Mouse (Mus musculus) heart, embryonic 10.5 days (tissue): ENCODE results near the gene Slc35c1. TPM values are rescaled to one million over a fixed set of nuclear protein-coding genes. Genes with fewer than 3 reads are reported as not detected.

Experiments used
- DNase-seq: peaks from one replicate; pipeline ENCODE4 v3.0.0-alpha.2; 2017; ENCODE audit warnings: low spot score
- H3K27ac ChIP-seq: fragments of 300-500 bp; sonication (generic); 2 replicates; pipeline ENCODE4 v1.5.1; 2016; ENCODE audit warnings: mild to moderate bottlenecking
- H3K27me3 ChIP-seq: fragments of 300-500 bp; sonication (generic); 2 replicates; pipeline ENCODE4 v1.6.1; 2016; ENCODE audit warnings: mild to moderate bottlenecking; ENCODE audit not compliant: poor library complexity, insufficient read depth, severe bottlenecking
- H3K36me3 ChIP-seq: fragments of 300-500 bp; sonication (generic); 2 replicates; pipeline ENCODE4 v1.6.1; 2016; ENCODE audit warnings: mild to moderate bottlenecking, moderate library complexity
- H3K4me1 ChIP-seq: fragments of 300-500 bp; sonication (generic); 2 replicates; pipeline ENCODE4 v1.6.1; 2016; ENCODE audit warnings: mild to moderate bottlenecking
- H3K4me3 ChIP-seq: fragments of 300-500 bp; sonication (generic); 2 replicates; pipeline ENCODE4 v1.5.1; 2016; ENCODE audit warnings: mild to moderate bottlenecking, moderate library complexity
- H3K9me3 ChIP-seq: fragments of 300-500 bp; sonication (generic); 2 replicates; pipeline ENCODE4 v1.6.1; 2016; ENCODE audit warnings: mild to moderate bottlenecking, moderate library complexity
- WGBS: fragments of 180-500 bp; shearing (Covaris S2); methylation state at CpG from one replicate; pipeline ENCODE4 v1.1.7; 2016; 5-methylcytosine and 5-hydroxymethylcytosine counted together
- polyA plus RNA-seq: library from polyadenylated mRNA; unstranded; fragments of >200 nt; fragmentation: Nextera tagmentation; extraction: Ambion mirVana; gene quantifications from 2 replicates; pipeline ENCODE4 v1.2.1, GENCODE M21; 2016

Slc35c1 gene
- polyA plus RNA-seq, 1 experiment from 2014 or later = 14.9 TPM

DNA sequence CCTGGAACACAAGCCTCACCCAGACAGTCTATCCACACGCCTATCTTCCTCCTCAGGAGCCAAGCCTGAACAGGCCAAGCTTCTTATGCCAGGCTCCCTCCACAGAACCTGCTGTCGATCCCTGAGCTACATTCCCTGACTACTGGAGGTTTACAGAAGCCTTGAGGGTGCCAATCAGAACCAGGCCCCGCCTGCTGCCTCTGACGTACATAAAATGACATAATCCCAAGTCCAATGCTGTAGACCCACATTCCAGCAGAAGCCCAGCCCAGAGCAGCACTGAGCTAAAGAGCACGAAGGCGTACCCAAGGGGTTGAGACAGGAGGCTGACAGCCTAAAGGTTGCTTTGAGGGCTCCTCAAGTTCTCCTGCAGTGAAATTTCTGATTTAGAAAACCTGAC lies 32.5 kb downstream of the Slc35c1 start:
- Histone ChIP-seq H3K9me3 (no peaks in the 10 kb centered on the region), H3K4me3 (no peak overlapping the region), H3K27ac (peak overlapping the region; percentile 49; the same call in 1 of the 2 replicates), H3K4me1 (peaks cover 86% of the 10 kb centered on the region), H3K36me3 (peaks cover 25% of the 10 kb centered on the region), H3K27me3 (no peaks in the 10 kb centered on the region)
- WGBS = 49% methylated on average over 6 of the region's 6 CpGs
- no peak for DNase-seq

DNA sequence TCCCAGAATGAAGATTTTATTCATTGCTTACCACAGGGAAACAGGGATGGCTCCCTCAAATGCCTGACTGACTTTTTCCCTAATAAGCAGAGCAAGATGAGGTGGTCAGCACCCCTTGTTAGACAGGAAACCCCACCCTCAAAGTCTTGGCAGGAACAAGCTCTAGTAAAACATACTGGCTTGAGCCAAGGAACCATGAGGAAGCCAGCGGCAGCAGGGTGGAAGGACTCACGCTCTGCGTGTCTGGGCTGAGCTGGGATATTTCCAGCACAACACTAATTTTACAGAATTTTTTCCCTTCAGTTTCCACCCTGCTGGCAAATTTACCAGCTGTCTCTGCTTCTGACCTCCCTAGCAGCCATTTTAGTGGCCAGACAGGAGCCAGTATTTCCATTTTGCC lies 33.9 kb downstream of the Slc35c1 start:
- no peak for DNase-seq
- H3K4me1 ChIP-seq = peaks cover 77% of the 10 kb centered on the region
- H3K4me3 ChIP-seq = no peak overlapping the region
- no peaks in the 10 kb centered on the region for H3K27me3 ChIP-seq
- peak overlapping the region; percentile 22; the same call in 1 of the 2 replicates for H3K27ac ChIP-seq
- H3K36me3 ChIP-seq = peaks cover 38% of the 10 kb centered on the region
- WGBS = 90% methylated on average over 3 of the region's 3 CpGs
- no peaks in the 10 kb centered on the region for H3K9me3 ChIP-seq

DNA sequence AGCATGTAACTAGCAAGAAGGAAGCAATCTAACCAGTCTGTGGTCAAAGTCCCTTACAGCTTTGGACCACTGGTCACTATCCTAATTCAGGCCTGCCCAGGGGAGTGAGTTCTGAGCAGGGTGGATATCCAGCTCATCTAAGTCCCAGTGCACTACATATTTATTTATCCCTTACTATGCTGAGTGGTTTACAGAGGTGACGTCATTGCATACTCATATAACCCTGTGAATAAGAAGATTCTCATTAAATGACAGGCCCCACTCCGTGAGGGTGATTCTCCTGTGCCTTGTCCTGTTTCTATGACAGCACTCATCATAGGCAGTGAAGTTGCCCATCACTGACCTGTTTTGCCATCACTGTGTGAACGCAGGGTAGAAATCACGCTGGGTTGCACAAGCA lies 35.0 kb downstream of the Slc35c1 start:
- H3K36me3 ChIP-seq = peaks cover 49% of the 10 kb centered on the region
- H3K4me1 ChIP-seq = peaks cover 70% of the 10 kb centered on the region
- DNase-seq = no peak
- no peaks in the 10 kb centered on the region for H3K27me3 ChIP-seq
- peak overlapping the region; percentile 62; the same call in 1 of the 2 replicates for H3K27ac ChIP-seq
- WGBS = 92% methylated on average over 4 of the region's 4 CpGs
- H3K9me3 ChIP-seq = no peaks in the 10 kb centered on the region
- H3K4me3 ChIP-seq = no peak overlapping the region

- Histone ChIP-seq H3K4me3 (no peak overlapping the region), H3K36me3 (peaks cover 56% of the 10 kb centered on the region), H3K4me1 (peaks cover 67% of the 10 kb centered on the region), H3K27me3 (no peaks in the 10 kb centered on the region), H3K27ac (peak overlapping the region; percentile 81), H3K9me3 (no peaks in the 10 kb centered on the region)
- DNase-seq = no peak
- WGBS = 71% methylated on average over 9 of the region's 9 CpGs
Measured at GRCm38 (mm10) chr2:92424462-92425308, 35.7 kb downstream of the Slc35c1 start.

DNA sequence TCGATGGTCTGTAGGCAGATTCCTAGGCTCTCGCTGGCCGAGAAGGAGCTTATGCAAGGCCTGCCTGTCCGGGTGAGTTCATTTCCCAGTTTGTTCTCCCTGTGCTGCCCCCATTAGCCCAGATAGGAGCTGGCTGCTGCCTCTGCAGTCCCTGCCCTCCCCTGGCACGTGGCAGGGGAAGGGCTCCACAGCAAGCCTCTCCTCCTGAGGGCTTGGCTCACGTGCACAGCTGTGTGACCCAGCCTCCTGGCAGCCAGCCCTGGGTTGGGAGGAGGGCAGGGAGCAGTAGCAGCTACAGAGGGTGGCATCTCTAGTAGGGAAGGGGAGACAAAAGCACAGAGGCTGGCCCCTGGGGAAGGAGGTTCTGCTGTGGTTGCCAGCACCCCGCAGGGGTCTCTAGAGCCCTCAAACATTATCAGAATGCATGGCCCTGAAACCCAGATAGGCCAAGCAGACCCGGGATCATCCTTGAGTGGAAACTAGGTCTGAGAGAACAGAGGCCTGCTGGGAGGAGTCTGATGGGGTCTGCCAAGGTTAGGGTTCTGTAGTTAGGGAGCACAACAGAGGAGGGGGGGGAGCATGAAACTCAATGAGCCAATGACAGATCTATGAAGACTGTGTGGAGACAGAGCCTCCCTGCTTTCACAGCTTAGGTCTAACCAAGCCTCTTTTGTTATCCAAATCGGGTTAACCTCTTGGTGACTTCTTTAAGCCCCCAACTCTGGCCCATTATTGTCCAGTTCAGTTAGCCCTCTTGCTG lies 36.5 kb downstream of the Slc35c1 start:
- 84% methylated on average over 9 of the region's 9 CpGs for WGBS
- Histone ChIP-seq H3K27me3 (no peaks in the 10 kb centered on the region), H3K27ac (peak overlapping the region; percentile 81), H3K36me3 (peaks cover 61% of the 10 kb centered on the region), H3K9me3 (no peaks in the 10 kb centered on the region), H3K4me1 (peaks cover 59% of the 10 kb centered on the region), H3K4me3 (no peak overlapping the region)
- DNase-seq = no peak

DNA sequence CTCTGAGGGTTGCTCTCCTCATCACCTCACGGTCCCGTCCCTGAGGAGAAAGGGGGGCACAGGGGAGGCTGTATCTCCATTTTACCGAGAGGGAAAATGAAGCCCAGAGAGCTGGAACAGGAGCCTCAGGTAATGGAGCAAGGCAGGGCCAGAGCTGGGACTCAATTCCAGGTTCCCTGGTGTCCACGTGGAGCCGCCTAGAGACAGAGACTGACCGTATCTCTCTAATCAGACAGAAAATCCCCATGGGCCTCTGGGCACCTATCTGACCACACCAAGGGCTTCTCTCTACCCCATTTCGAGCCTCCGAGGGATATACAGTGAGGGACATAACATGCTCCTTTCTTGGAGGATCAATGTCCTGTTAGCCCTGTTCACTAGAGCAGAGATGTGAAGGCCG lies 37.2 kb downstream of the Slc35c1 start:
- no peak for DNase-seq
- H3K36me3 ChIP-seq = peaks cover 67% of the 10 kb centered on the region
- 90% methylated on average over 9 of the region's 9 CpGs for WGBS

DNA sequence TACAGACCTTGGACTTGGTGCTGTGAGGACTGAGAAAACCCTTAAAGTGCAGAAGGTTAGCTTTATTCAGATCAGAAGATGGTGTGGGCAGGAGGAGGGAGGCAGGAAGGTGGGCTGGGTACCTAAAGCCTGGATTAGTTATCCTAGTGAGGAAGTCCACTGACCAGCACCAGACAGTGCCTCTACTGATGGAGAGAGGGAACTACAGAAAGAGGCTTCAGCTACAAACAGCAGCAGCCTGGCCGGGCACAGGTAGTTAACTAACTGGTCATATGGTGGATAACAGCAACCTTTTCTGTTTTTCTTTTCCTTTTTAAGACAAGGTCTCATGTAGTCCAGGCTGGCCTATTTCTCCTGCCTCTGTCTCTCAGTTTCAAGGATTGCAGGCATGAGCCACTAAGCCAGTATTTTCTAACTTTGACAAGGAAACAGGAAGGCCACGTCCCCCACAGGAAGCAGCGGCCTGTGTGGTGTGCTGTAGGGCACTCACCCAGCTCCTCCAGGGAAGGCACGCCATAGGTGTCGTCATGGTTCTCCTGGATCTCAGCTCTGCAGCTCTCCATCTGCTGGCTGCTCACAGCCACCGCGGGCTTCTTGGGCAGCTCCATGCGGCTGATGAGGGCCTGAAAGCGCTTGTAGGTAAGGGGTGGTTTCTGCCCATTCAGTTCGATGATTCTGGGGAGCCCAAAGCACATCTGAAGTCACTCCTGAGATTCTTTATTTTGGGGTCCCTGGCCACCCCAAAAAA lies 37.8 kb downstream of the Slc35c1 start:
- Histone ChIP-seq H3K4me1 (peaks cover 46% of the 10 kb centered on the region), H3K4me3 (no peak overlapping the region), H3K27ac (no peak overlapping the region), H3K9me3 (no peaks in the 10 kb centered on the region), H3K36me3 (peaks cover 73% of the 10 kb centered on the region), H3K27me3 (no peaks in the 10 kb centered on the region)
- WGBS = 69% methylated on average over 10 of the region's 10 CpGs
- no peak for DNase-seq

More for the DNA sequence above, 37.2 kb downstream of the Slc35c1 start:
- Histone ChIP-seq H3K9me3 (no peaks in the 10 kb centered on the region), H3K27ac (peak overlapping the region; percentile 81; the same call in 1 of the 2 replicates), H3K4me1 (peaks cover 52% of the 10 kb centered on the region), H3K27me3 (no peaks in the 10 kb centered on the region), H3K4me3 (no peak overlapping the region)

GRCm38 (mm10) chr2:92421723-92422387 lies 38.5 kb downstream of the Slc35c1 start:
- WGBS = 89% methylated on average over 7 of the region's 7 CpGs
- Histone ChIP-seq H3K36me3 (peaks cover 79% of the 10 kb centered on the region), H3K27me3 (no peaks in the 10 kb centered on the region), H3K9me3 (no peaks in the 10 kb centered on the region), H3K4me1 (peaks cover 40% of the 10 kb centered on the region), H3K4me3 (no peak overlapping the region), H3K27ac (no peak overlapping the region)
- no peak for DNase-seq

DNA sequence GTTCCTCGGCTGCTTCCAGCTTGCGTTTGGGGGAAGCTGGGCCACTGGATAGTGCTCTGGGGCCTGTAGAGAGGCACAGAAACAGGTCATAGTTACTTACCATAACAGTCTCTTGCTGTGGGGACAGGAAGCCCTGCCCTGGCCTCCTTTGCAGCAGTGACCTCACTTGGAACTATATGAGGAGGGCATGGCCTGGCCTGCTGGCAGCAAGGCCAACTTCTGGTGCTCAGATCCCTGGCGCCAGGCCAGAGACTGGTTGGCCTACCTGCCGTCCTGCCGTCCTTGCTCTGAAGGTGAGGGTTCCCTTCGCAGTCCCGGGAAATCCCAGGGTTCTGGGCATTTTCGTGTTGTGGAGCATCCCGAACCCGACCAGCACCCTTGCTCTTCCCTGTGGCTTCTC lies 48.6 kb downstream of the Slc35c1 start:
- H3K27me3 ChIP-seq = no peaks in the 10 kb centered on the region
- no peaks in the 10 kb centered on the region for H3K9me3 ChIP-seq
- peaks cover 94% of the 10 kb centered on the region for H3K36me3 ChIP-seq
- no peaks in the 10 kb centered on the region for H3K4me1 ChIP-seq
- 88% methylated on average over 10 of the region's 10 CpGs for WGBS
- no peak overlapping the region for H3K4me3 ChIP-seq
- no peak for DNase-seq
- no peak overlapping the region for H3K27ac ChIP-seq

DNA sequence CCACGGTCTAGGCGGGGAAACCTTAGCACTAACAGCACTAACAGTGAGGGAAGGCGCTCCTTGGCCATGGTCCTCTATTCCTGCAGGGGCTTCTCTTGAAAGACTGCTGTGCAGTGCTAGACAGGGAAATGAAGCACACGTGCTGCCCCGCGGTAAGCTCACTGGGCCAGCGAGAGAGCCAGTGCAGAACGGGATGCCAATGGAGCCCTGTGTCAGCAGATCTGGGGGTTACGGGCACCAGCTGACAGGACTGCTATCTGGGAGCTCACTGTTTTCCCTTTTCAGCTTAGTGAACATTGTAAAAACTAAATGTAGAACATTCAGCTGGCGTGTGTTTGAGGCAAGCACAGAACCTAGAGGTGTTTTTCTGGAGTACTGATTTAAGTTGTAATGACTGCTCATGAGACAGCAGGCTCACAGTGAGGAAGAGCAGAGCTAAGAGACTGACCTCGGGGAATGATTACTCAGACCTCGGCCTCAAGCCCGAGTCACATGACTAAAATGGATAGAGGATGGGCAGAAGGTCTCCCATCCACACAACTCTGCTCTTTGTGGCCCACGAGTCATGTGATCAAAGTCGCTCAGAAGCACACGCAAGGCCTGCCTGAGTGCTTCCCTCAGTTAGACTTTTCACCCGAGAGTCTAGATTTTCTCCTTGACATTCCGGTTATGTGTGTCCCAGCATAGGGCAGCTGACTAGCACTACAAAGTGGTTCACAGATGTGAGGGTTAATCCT lies 51.9 kb downstream of the Slc35c1 start:
- WGBS = 89% methylated on average over 18 of the region's 18 CpGs
- H3K4me1 ChIP-seq = peaks cover 4% of the 10 kb centered on the region
- peaks cover 92% of the 10 kb centered on the region for H3K36me3 ChIP-seq
- no peaks in the 10 kb centered on the region for H3K9me3 ChIP-seq
- no peak for DNase-seq
- H3K4me3 ChIP-seq = no peak overlapping the region
- no peak overlapping the region for H3K27ac ChIP-seq
- H3K27me3 ChIP-seq = no peaks in the 10 kb centered on the region

- H3K36me3 ChIP-seq = peaks cover 65% of the 10 kb centered on the region
- DNase-seq = no peak
- WGBS = 93% methylated on average over 7 of the region's 7 CpGs
- no peak overlapping the region for H3K4me3 ChIP-seq
- H3K27ac ChIP-seq = no peak overlapping the region
- no peaks in the 10 kb centered on the region for H3K9me3 ChIP-seq
- peaks cover 15% of the 10 kb centered on the region for H3K27me3 ChIP-seq
- H3K4me1 ChIP-seq = peaks cover 10% of the 10 kb centered on the region
Measured at GRCm38 (mm10) chr2:92405687-92406086, 54.7 kb downstream of the Slc35c1 start.

DNA sequence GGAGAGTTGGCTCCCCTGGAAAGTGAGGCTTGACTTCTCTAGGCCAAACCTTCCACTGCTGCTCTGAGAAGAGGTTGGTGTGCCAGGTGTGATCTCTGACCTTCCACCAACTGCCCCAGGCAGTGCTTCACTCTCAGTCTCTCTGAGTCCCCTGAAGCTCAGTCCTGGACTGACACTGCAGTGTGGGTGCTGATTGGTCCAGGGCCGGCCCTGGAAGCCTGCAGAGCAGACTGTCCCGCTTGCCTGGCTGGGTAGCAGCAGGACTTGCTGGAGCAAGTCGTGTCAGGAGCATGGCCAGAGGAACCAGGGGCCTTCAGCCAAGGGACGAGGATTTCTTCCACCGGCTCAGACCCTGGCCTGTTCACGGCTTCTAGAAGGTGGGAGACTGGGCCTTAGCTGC lies 55.6 kb downstream of the Slc35c1 start:
- Histone ChIP-seq H3K9me3 (no peaks in the 10 kb centered on the region), H3K4me1 (peaks cover 12% of the 10 kb centered on the region), H3K27ac (no peak overlapping the region), H3K36me3 (peaks cover 56% of the 10 kb centered on the region), H3K27me3 (peaks cover 24% of the 10 kb centered on the region), H3K4me3 (no peak overlapping the region)
- DNase-seq = no peak
- 79% methylated on average over 6 of the region's 6 CpGs for WGBS
